Mouse (Mus musculus) E14TG2a.4 (cell line): Measurements from ENCODE around the gene Gm43191.

Experiments
- H3K27me3 ChIP-seq: 2 replicates; pipeline ENCODE4 v1.6.1; 2014; ENCODE audit warnings: low read length, control low read depth; ENCODE audit not compliant: insufficient read depth
- H3K36me3 ChIP-seq: 2 replicates; pipeline ENCODE4 v1.6.1; 2014; ENCODE audit warnings: low read length, control low read depth; ENCODE audit not compliant: insufficient read depth
- H3K4me1 ChIP-seq: replicated peaks from 2 replicates; pipeline ENCODE4 v1.6.1; 2014; ENCODE audit warnings: low read depth, low read length, control low read depth
- H3K4me3 ChIP-seq: replicated peaks from 2 replicates; pipeline ENCODE4 v1.5.1; 2014; ENCODE audit warnings: mild to moderate bottlenecking, low read length
- H3K9me3 ChIP-seq: 2 replicates; pipeline ENCODE4 v1.6.1; 2014; ENCODE audit warnings: low read length, control low read depth
- CTCF ChIP-seq: conservative IDR thresholded peaks from 2 replicates; pipeline ENCODE4 v1.5.1; 2014; ENCODE audit warnings: low read length
- NANOG ChIP-seq: IDR thresholded peaks from 2 replicates; pipeline ENCODE4 v1.6.1; 2014; ENCODE audit warnings: borderline replicate concordance, low read length, mixed read lengths
- POU5F1 ChIP-seq: IDR thresholded peaks from 2 replicates; pipeline ENCODE4 v1.6.1; 2014; ENCODE audit warnings: low read length, borderline replicate concordance

Gene Gm43191

DNA sequence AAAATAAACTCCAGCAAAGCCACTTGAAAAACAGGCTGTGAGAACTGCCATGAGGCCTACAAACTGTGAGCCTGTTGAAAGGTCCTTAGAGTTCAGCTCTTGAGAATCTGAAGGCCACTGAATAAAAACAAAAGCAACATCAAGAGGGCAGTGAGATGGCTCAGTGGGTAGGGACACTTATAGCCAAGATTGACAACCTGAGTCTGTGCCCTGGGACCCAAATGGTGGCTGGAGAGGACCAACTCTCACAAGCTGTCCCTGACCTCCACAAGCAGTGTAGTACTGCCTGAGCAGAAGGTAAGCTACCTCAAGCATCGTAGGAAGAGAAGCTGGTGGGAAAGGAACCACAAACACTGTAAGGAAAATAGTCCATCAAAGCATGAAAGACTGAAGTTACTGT lies at the start of gene Gm43191:
Gm43191 (minus strand) TSS at position 101 of the 400 bp plus-strand sequence.
- H3K4me3 ChIP-seq: no peak within 1 kb of the TSS
- no peaks in the 10 kb centered on the region for H3K9me3 ChIP-seq
- H3K36me3 ChIP-seq: peaks cover 24% of the 10 kb centered on the region
- H3K4me1 ChIP-seq: peaks cover 8% of the 10 kb centered on the region; the same call in 1 of the 2 replicates
- TF ChIP-seq NANOG (no peak), POU5F1 (no peak), CTCF (no peak)
- no peaks in the 10 kb centered on the region for H3K27me3 ChIP-seq

DNA sequence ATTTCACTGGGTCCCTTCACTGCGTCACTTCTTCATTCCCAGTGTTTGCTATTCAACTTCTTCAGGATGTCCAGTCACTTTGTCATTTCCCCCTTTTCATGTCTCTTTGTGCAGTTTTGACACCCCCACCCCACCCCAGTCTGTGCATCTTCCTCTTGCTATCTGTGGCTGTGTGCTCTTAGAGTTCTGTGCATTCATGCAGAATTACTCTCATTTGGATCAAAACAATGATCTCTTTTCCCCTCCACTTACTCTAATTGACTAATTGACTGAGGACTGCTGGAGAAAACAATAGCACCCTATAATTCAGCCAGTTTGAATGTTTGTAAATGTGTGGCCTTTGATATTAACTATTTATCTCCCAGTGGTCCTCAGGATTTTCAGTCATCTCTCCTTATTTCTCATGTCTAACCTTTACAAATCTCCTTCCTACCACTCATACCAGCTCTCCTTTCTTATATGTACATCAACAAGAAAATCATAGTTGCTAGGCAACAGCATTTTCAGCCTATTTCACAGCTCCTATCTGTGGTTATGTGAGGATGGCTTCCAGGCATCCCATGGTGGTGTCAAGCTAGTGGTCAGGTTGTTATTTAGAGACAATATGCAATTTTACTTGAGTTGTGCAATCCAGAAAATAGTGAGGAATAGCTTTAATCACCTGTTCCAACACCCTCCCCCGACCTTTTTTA lies 48.6 kb upstream of the Gm43191 start:
- peaks cover 35% of the 10 kb centered on the region for H3K4me1 ChIP-seq
- TF ChIP-seq POU5F1 (no peak), CTCF (no peak), NANOG (no peak)

DNA sequence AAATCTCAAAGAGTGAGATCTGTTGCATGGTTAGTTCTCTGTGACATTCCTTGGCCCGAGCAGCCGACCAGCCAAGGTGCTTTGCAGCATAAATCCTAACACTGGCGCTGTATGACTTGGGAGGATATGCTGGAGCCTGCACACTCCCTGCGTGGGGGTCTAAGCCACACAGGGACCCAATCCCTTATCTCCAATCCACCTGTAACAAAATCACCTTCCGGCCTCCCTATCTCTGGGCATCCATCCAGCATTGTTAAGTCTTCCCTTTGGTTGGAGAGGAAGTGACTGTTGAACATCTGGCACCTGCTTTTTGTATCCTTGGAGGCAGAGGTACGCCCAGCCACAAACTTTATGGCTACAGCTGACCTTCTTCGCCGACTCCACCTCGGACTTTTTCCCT lies 45.7 kb upstream of the Gm43191 start:
- Histone ChIP-seq H3K4me3 (peak overlapping the region; percentile 65), H3K27me3 (no peaks in the 10 kb centered on the region), H3K9me3 (no peaks in the 10 kb centered on the region), H3K36me3 (no peaks in the 10 kb centered on the region), H3K4me1 (peaks cover 55% of the 10 kb centered on the region)
- no peak for TF ChIP-seq CTCF
- no peak for TF ChIP-seq NANOG
- no peak for TF ChIP-seq POU5F1

More for the DNA sequence above, 48.6 kb upstream of the Gm43191 start:
- peaks cover 11% of the 10 kb centered on the region for H3K9me3 ChIP-seq
- no peak overlapping the region for H3K4me3 ChIP-seq
- H3K36me3 ChIP-seq: peaks cover 3% of the 10 kb centered on the region; the same call in 1 of the 2 replicates
- H3K27me3 ChIP-seq: no peaks in the 10 kb centered on the region

DNA sequence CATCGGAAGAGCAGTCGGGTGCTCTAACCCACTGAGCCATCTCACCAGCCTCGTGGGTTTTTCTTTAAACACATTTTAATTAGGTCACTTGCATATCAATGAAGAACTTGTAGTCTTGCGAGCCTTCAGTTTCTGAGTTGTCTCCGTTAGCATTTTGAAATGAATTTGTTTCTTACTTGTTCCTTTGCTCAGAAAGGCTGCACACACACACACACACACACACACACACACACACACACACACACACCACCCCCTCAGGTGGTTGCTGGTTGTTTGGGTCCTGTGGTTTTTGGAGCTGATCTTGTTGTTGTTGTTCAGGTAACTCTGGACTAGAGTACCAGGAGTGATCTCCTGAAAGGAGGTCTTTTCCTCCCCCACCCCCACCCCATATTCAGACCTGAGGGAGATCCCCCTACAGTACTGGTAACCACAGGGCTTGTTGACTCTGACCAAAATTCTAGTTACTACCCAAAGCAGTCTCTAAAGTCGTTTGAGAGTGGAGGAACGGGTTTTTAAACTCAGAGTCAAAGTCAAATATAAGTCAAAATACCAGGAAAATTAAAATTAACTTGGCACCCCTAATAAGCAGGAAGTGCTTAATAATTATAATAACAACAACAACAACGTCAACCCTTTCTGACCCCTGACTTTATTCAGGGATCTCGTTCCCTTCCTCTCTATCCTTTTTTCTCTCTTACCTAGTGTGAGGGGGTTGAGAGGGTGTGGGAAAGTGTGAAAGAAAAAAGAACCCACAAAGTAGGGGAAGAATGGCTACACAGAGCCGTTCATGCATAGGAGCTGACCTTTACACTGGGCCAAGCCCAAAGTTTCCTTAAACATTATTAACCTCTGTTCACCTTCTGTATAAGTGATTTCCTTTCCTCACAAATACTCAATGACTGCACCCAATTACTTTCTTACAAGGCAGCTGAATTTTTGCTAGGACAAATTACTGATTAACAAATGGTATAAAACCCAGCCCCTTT lies 42.7 kb upstream of the Gm43191 start:
- no peak for TF ChIP-seq NANOG
- 0 out of 2 replicates have a peak, but pooled peaks have one; percentile 15 for TF ChIP-seq POU5F1
- TF ChIP-seq CTCF: no peak
- Histone ChIP-seq H3K4me3 (peak overlapping the region; percentile 32; the same call in 1 of the 2 replicates), H3K4me1 (peaks cover 52% of the 10 kb centered on the region), H3K36me3 (no peaks in the 10 kb centered on the region), H3K9me3 (no peaks in the 10 kb centered on the region), H3K27me3 (no peaks in the 10 kb centered on the region)

DNA sequence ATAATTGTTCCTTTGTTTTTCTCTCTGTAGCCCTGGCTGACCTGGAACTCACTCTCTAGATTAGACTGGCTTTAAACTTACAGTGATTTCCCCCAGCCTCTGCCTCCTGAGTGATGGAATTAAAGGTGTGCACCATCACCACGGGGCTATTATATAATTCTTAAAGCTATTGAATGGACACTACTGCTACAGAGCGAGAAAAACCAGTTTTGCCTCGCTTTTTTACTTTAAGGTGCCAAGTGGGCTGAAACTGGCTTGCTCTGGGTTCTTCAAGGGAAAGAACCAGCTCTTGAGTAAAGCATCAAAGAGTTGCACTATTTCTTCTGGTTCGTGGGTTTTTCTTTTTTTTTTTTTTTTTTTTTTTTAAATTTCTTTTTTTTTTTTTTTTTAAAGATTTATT lies 41.9 kb upstream of the Gm43191 start:
- Histone ChIP-seq H3K27me3 (no peaks in the 10 kb centered on the region), H3K4me1 (peaks cover 54% of the 10 kb centered on the region), H3K9me3 (no peaks in the 10 kb centered on the region), H3K4me3 (0 out of 2 replicates have a peak overlapping the region, but pooled peaks have one; percentile 41), H3K36me3 (no peaks in the 10 kb centered on the region)
- TF ChIP-seq NANOG: peak; percentile 33; the same call in 1 of the 2 replicates
- TF ChIP-seq POU5F1: 0 out of 2 replicates have a peak, but pooled peaks have one; percentile 36
- no peak for TF ChIP-seq CTCF

DNA sequence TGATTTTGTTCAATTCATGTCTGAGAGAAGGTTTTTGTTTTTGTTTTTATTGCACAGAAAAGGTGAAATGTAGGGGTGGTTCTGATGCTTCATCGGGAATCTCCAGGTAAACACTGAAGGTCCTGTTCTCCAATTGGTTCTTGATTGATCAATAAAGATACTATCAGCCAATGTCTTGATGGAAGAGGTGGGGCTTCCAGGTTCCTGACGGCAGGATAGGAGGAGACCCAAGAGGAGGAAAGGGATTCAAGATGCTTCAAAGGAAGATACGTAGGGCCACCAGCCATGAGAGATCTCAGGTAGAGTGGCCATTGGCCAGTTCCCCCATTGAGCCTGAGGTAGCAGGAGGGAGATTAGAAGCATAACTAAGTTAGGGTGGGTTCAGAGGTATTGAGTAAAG lies 37.9 kb upstream of the Gm43191 start:
- H3K4me1 ChIP-seq: peaks cover 25% of the 10 kb centered on the region
- no peaks in the 10 kb centered on the region for H3K36me3 ChIP-seq
- H3K27me3 ChIP-seq: 0 out of 2 replicates have a peak, but pooled peaks cover 1% of the 10 kb centered on the region
- H3K9me3 ChIP-seq: no peaks in the 10 kb centered on the region
- no peak for TF ChIP-seq CTCF
- no peak for TF ChIP-seq POU5F1
- TF ChIP-seq NANOG: no peak
- H3K4me3 ChIP-seq: peak overlapping the region; percentile 39; the same call in 1 of the 2 replicates

DNA sequence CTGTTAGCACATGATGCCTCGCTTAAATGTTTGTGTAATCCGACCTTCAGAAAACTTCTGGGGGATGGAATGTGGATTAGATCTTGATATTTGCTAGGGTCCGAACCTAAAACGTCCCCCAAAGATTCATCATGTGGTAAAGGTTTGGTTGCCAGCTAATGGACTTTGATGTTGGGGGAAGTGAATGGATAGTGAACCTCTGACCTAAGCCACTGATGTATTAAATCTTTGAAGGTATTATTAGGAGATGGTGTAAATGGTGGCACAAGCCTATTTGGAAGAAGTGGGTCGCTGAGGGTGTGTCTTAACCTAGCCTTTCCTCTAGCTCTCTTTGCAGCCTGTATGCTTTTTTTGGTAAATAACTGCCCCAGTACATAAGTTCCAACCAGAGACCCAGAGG lies 32.0 kb upstream of the Gm43191 start:
- Histone ChIP-seq H3K4me1 (peaks cover 20% of the 10 kb centered on the region), H3K4me3 (no peak overlapping the region), H3K9me3 (no peaks in the 10 kb centered on the region), H3K27me3 (peaks cover 18% of the 10 kb centered on the region), H3K36me3 (no peaks in the 10 kb centered on the region)
- TF ChIP-seq CTCF (no peak), POU5F1 (no peak), NANOG (no peak)

DNA sequence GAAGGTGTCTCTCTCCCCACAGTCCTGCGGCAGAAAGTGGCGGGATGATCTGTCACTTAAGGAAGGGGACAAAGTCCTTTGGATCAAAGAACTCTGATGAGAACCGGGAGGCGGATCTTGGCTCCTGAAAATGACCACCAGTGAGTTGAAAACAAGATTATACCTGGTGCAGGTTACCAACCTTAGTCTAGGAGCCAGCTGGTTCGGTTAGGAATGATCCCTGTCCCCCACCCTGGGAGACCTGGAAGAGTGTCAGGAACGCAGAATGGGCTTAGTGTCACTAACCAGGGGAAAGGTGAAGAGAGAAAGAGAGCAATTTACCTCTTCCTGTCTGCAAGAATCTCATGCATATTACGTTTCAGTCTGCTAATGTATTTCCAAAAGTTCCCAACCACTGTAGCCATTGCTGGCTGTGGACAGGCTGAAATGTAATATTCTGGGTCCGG lies 31.4 kb upstream of the Gm43191 start, which contains the start of gene Slc35a3:
Slc35a3 (minus strand) TSS at position 396 of the 446 bp plus-strand sequence.
- Histone ChIP-seq H3K27me3 (peaks cover 18% of the 10 kb centered on the region), H3K4me1 (peaks cover 18% of the 10 kb centered on the region), H3K4me3 (peak within 1 kb of the TSS; percentile 94), H3K36me3 (no peaks in the 10 kb centered on the region), H3K9me3 (no peaks in the 10 kb centered on the region)
- TF ChIP-seq POU5F1 (no peak), CTCF (no peak), NANOG (no peak)
